Mouse (Mus musculus) neural tube, embryonic 11.5 days (tissue): ENCODE data around the gene Aph1a. TPM values are rescaled to one million over a fixed set of nuclear protein-coding genes. Genes with fewer than 3 reads are reported as not detected.

Experiments
- ATAC-seq: fragments of 200-750 bp; cut with Nextera tagmentation; 2 replicates; pipeline ENCODE4 v1.8.0; 2017; ENCODE audit warnings: moderate number of reproducible peaks, mild to moderate bottlenecking, moderate TSS enrichment, moderate library complexity; ENCODE audit not compliant: insufficient read depth, low FRiP score, low TSS enrichment
- DNase-seq: peaks from one replicate; pipeline ENCODE4 v3.0.0-alpha.2; 2015; ENCODE audit warnings: low spot score
- H3K27ac ChIP-seq: fragments of 300-500 bp; sonication (generic); 2 replicates; pipeline ENCODE4 v1.5.1; 2014; ENCODE audit warnings: low read depth, mild to moderate bottlenecking, low read length
- H3K27me3 ChIP-seq: fragments of 300-500 bp; sonication (generic); 2 replicates; pipeline ENCODE4 v1.6.1; 2014; ENCODE audit warnings: mild to moderate bottlenecking, low read length, mixed read lengths; ENCODE audit not compliant: control insufficient read depth, insufficient read depth
- H3K36me3 ChIP-seq: fragments of 300-500 bp; sonication (generic); 2 replicates; pipeline ENCODE4 v1.6.1; 2014; ENCODE audit warnings: mild to moderate bottlenecking, low read length, moderate library complexity, mixed read lengths; ENCODE audit not compliant: control insufficient read depth, insufficient read depth
- H3K4me1 ChIP-seq: fragments of 300-500 bp; sonication (generic); 2 replicates; pipeline ENCODE4 v1.6.1; 2014; ENCODE audit warnings: low read length, mixed read lengths; ENCODE audit not compliant: control insufficient read depth, insufficient read depth
- H3K4me2 ChIP-seq: fragments of 300-500 bp; sonication (generic); 2 replicates; pipeline ENCODE4 v1.6.1; 2014; ENCODE audit warnings: low read depth, mild to moderate bottlenecking, moderate library complexity
- H3K4me3 ChIP-seq: fragments of 300-500 bp; sonication (generic); 2 replicates; pipeline ENCODE4 v1.5.1; 2014; ENCODE audit warnings: low read depth, low read length
- H3K9ac ChIP-seq: fragments of 300-500 bp; sonication (generic); 2 replicates; pipeline ENCODE4 v1.6.1; 2014; ENCODE audit warnings: mild to moderate bottlenecking, low read length
- H3K9me3 ChIP-seq: fragments of 300-500 bp; sonication (generic); 2 replicates; pipeline ENCODE4 v1.6.1; 2016; ENCODE audit warnings: low read length; ENCODE audit not compliant: control insufficient read depth
- WGBS: fragments of 180-500 bp; shearing (Covaris S2); extraction: QIAGEN DNeasy Blood & Tissue Kit; methylation state at CpG from one replicate; pipeline ENCODE4 v1.1.7; 2014; 5-methylcytosine and 5-hydroxymethylcytosine counted together
- polyA plus RNA-seq: library from polyadenylated mRNA; unstranded; fragments of >200 nt; fragmentation: Nextera tagmentation; extraction: Ambion mirVana; gene quantifications from 2 replicates; pipeline ENCODE4 v1.2.1, GENCODE M21; 2014

Gene Aph1a
- polyA plus RNA-seq, 1 experiment from 2014 or later: 35.9 TPM

- no peak overlapping the region for H3K27ac ChIP-seq
- 3% methylated on average over 15 of the region's 15 CpGs for WGBS
- no peaks in the 10 kb centered on the region for H3K9me3 ChIP-seq
- peak overlapping the region; percentile 26 for H3K4me3 ChIP-seq
- H3K4me1 ChIP-seq: peaks cover 13% of the 10 kb centered on the region
- no peaks in the 10 kb centered on the region for H3K27me3 ChIP-seq
- ATAC-seq: 0 out of 2 replicates have a peak, but pooled peaks have one; percentile 33
- peak overlapping the region; percentile 50 for H3K9ac ChIP-seq
- peak overlapping the region; percentile 61 for H3K4me2 ChIP-seq
- peak; percentile 40 for DNase-seq
- no peaks in the 10 kb centered on the region for H3K36me3 ChIP-seq
These were observed 10.2 kb downstream of the Aph1a start for GRCm38 (mm10) chr3:95903753-95904502.

- peak within 1 kb of the TSS; percentile 60 for H3K27ac ChIP-seq
- H3K4me2 ChIP-seq: peak within 1 kb of the TSS; percentile 61
- H3K4me3 ChIP-seq: peak within 1 kb of the TSS; percentile 26
- H3K27me3 ChIP-seq: no peaks in the 10 kb centered on the region
- ATAC-seq: peak; percentile 49
- WGBS: 2% methylated on average over 15 of the region's 15 CpGs
- H3K4me1 ChIP-seq: peaks cover 13% of the 10 kb centered on the region
- H3K36me3 ChIP-seq: no peaks in the 10 kb centered on the region
- H3K9ac ChIP-seq: peak within 1 kb of the TSS; percentile 50
- H3K9me3 ChIP-seq: no peaks in the 10 kb centered on the region
- DNase-seq: peak; percentile 64
These were observed 10.8 kb downstream of the Aph1a start, which contains the start of gene Car14 for GRCm38 (mm10) chr3:95904568-95904967. TSS of gene Car14 (minus strand) at chr3:95904691.

- DNase-seq: peak; percentile 78
These were observed 11.6 kb downstream of the Aph1a start for GRCm38 (mm10) chr3:95905146-95905939.

GRCm38 (mm10) chr3:95905940-95906492 is 12.2 kb downstream of the Aph1a start:
- peak overlapping the region; percentile 60 for H3K27ac ChIP-seq
- H3K27me3 ChIP-seq: no peaks in the 10 kb centered on the region
- DNase-seq (peak; percentile 67), ATAC-seq (0 out of 2 replicates have a peak, but pooled peaks have one; percentile 18)
- peak overlapping the region; percentile 50 for H3K9ac ChIP-seq
- H3K9me3 ChIP-seq: no peaks in the 10 kb centered on the region
- H3K4me3 ChIP-seq: peak overlapping the region; percentile 26; the same call in 1 of the 2 replicates
- peaks cover 13% of the 10 kb centered on the region for H3K4me1 ChIP-seq
- 0% methylated on average over 12 of the region's 12 CpGs for WGBS
- peak overlapping the region; percentile 61 for H3K4me2 ChIP-seq
- no peaks in the 10 kb centered on the region for H3K36me3 ChIP-seq

More at GRCm38 (mm10) chr3:95905146-95905939, 11.6 kb downstream of the Aph1a start:
- Histone ChIP-seq H3K4me1 (peaks cover 13% of the 10 kb centered on the region), H3K27ac (peak overlapping the region; percentile 60), H3K27me3 (no peaks in the 10 kb centered on the region), H3K36me3 (no peaks in the 10 kb centered on the region), H3K4me2 (peak overlapping the region; percentile 61), H3K9me3 (no peaks in the 10 kb centered on the region), H3K4me3 (peak overlapping the region; percentile 26), H3K9ac (peak overlapping the region; percentile 50)
- peak; percentile 75 for ATAC-seq
- WGBS: 0% methylated on average over 18 of the region's 18 CpGs

GRCm38 (mm10) chr3:95906860-95907259 is 13.1 kb downstream of the Aph1a start:
- H3K9me3 ChIP-seq: no peaks in the 10 kb centered on the region
- WGBS: under 1% methylated on average over 12 of the region's 12 CpGs
- H3K27me3 ChIP-seq: no peaks in the 10 kb centered on the region
- no peak overlapping the region for H3K27ac ChIP-seq
- 0 out of 2 replicates have a peak overlapping the region, but pooled peaks have one; percentile 1 for H3K4me3 ChIP-seq
- H3K9ac ChIP-seq: no peak overlapping the region
- H3K36me3 ChIP-seq: no peaks in the 10 kb centered on the region
- no peak for ATAC-seq
- peak overlapping the region; percentile 61 for H3K4me2 ChIP-seq
- DNase-seq: peak; percentile 67
- peaks cover 13% of the 10 kb centered on the region for H3K4me1 ChIP-seq

- DNase-seq (no peak), ATAC-seq (no peak)
- Histone ChIP-seq H3K27me3 (no peaks in the 10 kb centered on the region), H3K27ac (no peak overlapping the region), H3K4me2 (no peak overlapping the region), H3K9me3 (no peaks in the 10 kb centered on the region), H3K36me3 (no peaks in the 10 kb centered on the region), H3K9ac (no peak overlapping the region), H3K4me3 (no peak overlapping the region), H3K4me1 (peaks cover 13% of the 10 kb centered on the region)
- WGBS: 53% methylated on average over 4 of the region's 4 CpGs
These were observed 13.8 kb downstream of the Aph1a start for GRCm38 (mm10) chr3:95907613-95908012.

- no peak overlapping the region for H3K4me3 ChIP-seq
- no peaks in the 10 kb centered on the region for H3K4me1 ChIP-seq
- no peaks in the 10 kb centered on the region for H3K27me3 ChIP-seq
- 92% methylated on average over 4 of the region's 4 CpGs for WGBS
- no peak overlapping the region for H3K4me2 ChIP-seq
- ATAC-seq (no peak), DNase-seq (no peak)
- no peaks in the 10 kb centered on the region for H3K36me3 ChIP-seq
- no peak overlapping the region for H3K9ac ChIP-seq
- no peaks in the 10 kb centered on the region for H3K9me3 ChIP-seq
- H3K27ac ChIP-seq: no peak overlapping the region
These were observed 20.9 kb downstream of the Aph1a start for GRCm38 (mm10) chr3:95914706-95915105.

- Histone ChIP-seq H3K9ac (no peak overlapping the region), H3K27me3 (no peaks in the 10 kb centered on the region), H3K4me3 (no peak overlapping the region), H3K9me3 (no peaks in the 10 kb centered on the region), H3K27ac (no peak overlapping the region), H3K4me1 (no peaks in the 10 kb centered on the region), H3K36me3 (no peaks in the 10 kb centered on the region), H3K4me2 (no peak overlapping the region)
- ATAC-seq (no peak), DNase-seq (no peak)
- 76% methylated on average over 7 of the region's 7 CpGs for WGBS
These were observed 23.0 kb downstream of the Aph1a start for GRCm38 (mm10) chr3:95916760-95917159.
